ENCODE assay signal across 21 mouse cellular contexts in genomic region chr5:102802833-102803232, GRCm38 (mm10).
A peak's percentile ranks its signal among the peaks of the same experiment; 100 is the strongest.
DNase-seq lines count a peak whose midpoint lies in the region; ATAC-seq and TF ChIP-seq lines count a peak whose summit lies in the region.
"Had no signal": no experiment of that assay in that cellular context is flagged by ENCODE, and none has a peak within 500 bp of the region (broad histone marks: within the 10 kb centered on the region; RNA-seq: fewer than 3 reads in every experiment).

No protein-coding gene starts in this region.

- no peak for TF ChIP-seq POLR2A in kidney, adult 2 months (IDR thresholded peaks at IDR 0.05; ENCODE audit: low read depth, low read length)
- no peak for TF ChIP-seq POLR2A in myocyte (IDR thresholded peaks at IDR 0.05; ENCODE audit: insufficient read length, low read depth)

- H3K4me1 ChIP-seq in kidney, embryonic 15.5 days = peaks cover 8% of the 10 kb centered on the region
- peaks cover 25% of the 10 kb centered on the region; the same call in 1 of the 2 replicates for H3K4me1 ChIP-seq in kidney, adult 2 months (ENCODE audit: control insufficient read depth, insufficient read depth, low read length)
- H3K4me1 ChIP-seq in kidney, embryonic 16.5 days (ENCODE audit: insufficient read depth, low read length) = peaks cover 9% of the 10 kb centered on the region

- no peak for DNase-seq in kidney, adult 2 months
- DNase-seq in kidney, postnatal 36 days = no peak
- DNase-seq in cerebellum, adult 9-11 months = no peak
- DNase-seq: adrenal gland, adult 2 months; adrenal gland, adult 8-10 months; adrenal gland, postnatal 10 days; adrenal gland, postnatal 14 days; adrenal gland, postnatal 25 days; adrenal gland, postnatal 36 days; B cell, adult 2 months; cerebellum, adult 11 months; cerebellum, adult 11-12 months; cerebellum, adult 18-20 months had no signal

- H3K79me2 ChIP-seq in myocyte (ENCODE audit: control insufficient read depth, insufficient read depth) = no peaks in the 10 kb centered on the region

- H3K27me3 ChIP-seq in kidney, embryonic 15.5 days = no peaks in the 10 kb centered on the region
- no peaks in the 10 kb centered on the region for H3K27me3 ChIP-seq in kidney, adult 2 months (replicated peaks; ENCODE audit: control insufficient read depth, insufficient read depth, low read length)
- H3K27me3 ChIP-seq in kidney, embryonic 16.5 days (ENCODE audit: insufficient read depth, low read length) = no peaks in the 10 kb centered on the region
- no peaks in the 10 kb centered on the region for H3K27me3 ChIP-seq in myocyte (ENCODE audit: control insufficient read depth, insufficient read depth, insufficient read length)
- H3K27me3 ChIP-seq: CH12.LX, Patski had no signal

- WGBS in kidney, embryonic 15.5 days = 61% methylated on average over 6 of the region's 6 CpGs
- WGBS in kidney, adult 2 months = 71% methylated on average over 6 of the region's 6 CpGs
- 62% methylated on average over 6 of the region's 6 CpGs for WGBS in kidney, embryonic 16.5 days

- H3K27ac ChIP-seq in kidney, embryonic 15.5 days = peak overlapping the region; percentile 2; the same call in 1 of the 2 replicates
- no peak overlapping the region for H3K27ac ChIP-seq in kidney, adult 2 months (ENCODE audit: insufficient read depth, low read depth, low read length)
- H3K27ac ChIP-seq in kidney, embryonic 16.5 days (ENCODE audit: low read length) = peak overlapping the region; percentile 11; the same call in 1 of the 2 replicates

- no peak overlapping the region for H3ac ChIP-seq in myocyte (ENCODE audit: control insufficient read depth, insufficient read length)

- no peak for TF ChIP-seq CTCF in kidney, adult 2 months (conservative IDR thresholded peaks at IDR 0.05; ENCODE audit: insufficient read depth, insufficient read length, low read depth, low read length)

- no peak overlapping the region for H3K4me3 ChIP-seq in kidney, embryonic 15.5 days (replicated peaks)
- H3K4me3 ChIP-seq in kidney, adult 2 months (ENCODE audit: insufficient read depth, low read depth, low read length) = no peak overlapping the region
- H3K4me3 ChIP-seq in kidney, embryonic 16.5 days (ENCODE audit: low read length) = no peak overlapping the region
- H3K4me3 ChIP-seq in myocyte = no peak overlapping the region

- no peak overlapping the region for H3K4me2 ChIP-seq in kidney, embryonic 15.5 days
- no peak overlapping the region for H3K4me2 ChIP-seq in kidney, embryonic 16.5 days (replicated peaks; ENCODE audit: low read depth, low read length)
- peak overlapping the region; percentile 42 for H3K4me2 ChIP-seq in myocyte (ENCODE audit: low read depth)

- no peak for ATAC-seq in kidney, embryonic 15.5 days (replicated peaks; ENCODE audit: low FRiP score)
- ATAC-seq in kidney, embryonic 16.5 days (ENCODE audit: low FRiP score, low TSS enrichment) = no peak
- ATAC-seq: activated CD4-positive, CD25-positive, alpha-beta regulatory T cell, adult 4 months; CD4-positive, CD25-positive, alpha-beta regulatory T cell, adult 4 months; Patski had no signal

- H3K36me3 ChIP-seq in kidney, embryonic 15.5 days = no peaks in the 10 kb centered on the region
- peaks cover 2% of the 10 kb centered on the region; the same call in 1 of the 2 replicates for H3K36me3 ChIP-seq in kidney, adult 2 months (ENCODE audit: control insufficient read depth, insufficient read depth, low read length)
- H3K36me3 ChIP-seq in kidney, embryonic 16.5 days (ENCODE audit: insufficient read depth, low read length) = no peaks in the 10 kb centered on the region
- no peaks in the 10 kb centered on the region for H3K36me3 ChIP-seq in myocyte (ENCODE audit: control insufficient read depth, insufficient read depth)
- H3K36me3 ChIP-seq: G1E had no signal

- H3K9me3 ChIP-seq in kidney, embryonic 15.5 days (replicated peaks) = no peaks in the 10 kb centered on the region
- H3K9me3 ChIP-seq in kidney, embryonic 16.5 days (ENCODE audit: low read length) = no peaks in the 10 kb centered on the region

- H3K9ac ChIP-seq in kidney, embryonic 15.5 days = no peak overlapping the region
- H3K9ac ChIP-seq in kidney, embryonic 16.5 days (replicated peaks; ENCODE audit: low read length) = no peak overlapping the region

TF ChIP-seq in myocyte, 11 proteins besides CTCF, POLR2A, EP300 and RAD21:
- TF ChIP-seq SRF (IDR thresholded peaks at IDR 0.05; ENCODE audit: control insufficient read depth, insufficient read length, low read depth) (no peak), MYOD1 (IDR thresholded peaks at IDR 0.05; ENCODE audit: control insufficient read depth in 1 of 3, insufficient read length in 2 of 3, low read depth in 2 of 3) (peak in 2 of 3 experiments; percentile 67 to 87), MYOG (IDR thresholded peaks at IDR 0.05; ENCODE audit: control insufficient read depth in 1 of 3, insufficient read depth in 1 of 3, insufficient read length in 2 of 3, low read depth in 2 of 3) (peak in 1 of 3 experiments; percentile 74)
TF ChIP-seq in myocyte: peak in this region for 2.
